Mouse (Mus musculus) embryonic facial prominence, embryonic 13.5 days (tissue): Measurements from ENCODE around the gene Hjurp. TPM values are rescaled to one million over a fixed set of nuclear protein-coding genes. Genes with fewer than 3 reads are reported as not detected.

Experiments
- ATAC-seq: fragments of 200-750 bp; cut with Nextera tagmentation; 2 replicates; pipeline ENCODE4 v1.8.0; 2017; ENCODE audit warnings: low read depth; ENCODE audit not compliant: insufficient number of reproducible peaks, insufficient read depth, low FRiP score, low TSS enrichment
- H3K27ac ChIP-seq: fragments of 300-500 bp; sonication (generic); 2 replicates; pipeline ENCODE4 v1.5.1; 2015; ENCODE audit warnings: moderate library complexity, mild to moderate bottlenecking, inconsistent platforms
- H3K27me3 ChIP-seq: fragments of 300-500 bp; sonication (generic); 2 replicates; pipeline ENCODE4 v1.6.1; 2015; ENCODE audit warnings: mild to moderate bottlenecking, inconsistent platforms
- H3K36me3 ChIP-seq: fragments of 300-500 bp; sonication (generic); 2 replicates; pipeline ENCODE4 v1.6.1; 2015; ENCODE audit warnings: mild to moderate bottlenecking, inconsistent platforms
- H3K4me1 ChIP-seq: fragments of 300-500 bp; sonication (generic); 2 replicates; pipeline ENCODE4 v1.6.1; 2015; ENCODE audit warnings: inconsistent platforms
- H3K4me2 ChIP-seq: fragments of 300-500 bp; sonication (generic); 2 replicates; pipeline ENCODE4 v1.6.1; 2015; ENCODE audit warnings: moderate library complexity, mild to moderate bottlenecking, inconsistent platforms
- H3K4me3 ChIP-seq: fragments of 300-500 bp; sonication (generic); 2 replicates; pipeline ENCODE4 v1.5.1; 2015; ENCODE audit warnings: mild to moderate bottlenecking, inconsistent platforms
- H3K9ac ChIP-seq: fragments of 300-500 bp; sonication (generic); 2 replicates; pipeline ENCODE4 v1.6.1; 2015; ENCODE audit warnings: mild to moderate bottlenecking, inconsistent platforms
- H3K9me3 ChIP-seq: fragments of 300-500 bp; sonication (generic); 2 replicates; pipeline ENCODE4 v1.6.1; 2016; ENCODE audit warnings: inconsistent platforms
- WGBS: fragments of 180-500 bp; shearing (Covaris S2); methylation state at CpG from one replicate; pipeline ENCODE4 v1.1.7; 2015; ENCODE audit warnings: mixed read lengths; 5-methylcytosine and 5-hydroxymethylcytosine counted together
- polyA plus RNA-seq: library from polyadenylated mRNA; unstranded; fragments of >200 nt; fragmentation: Nextera tagmentation; extraction: Ambion mirVana; gene quantifications from 2 replicates; pipeline ENCODE4 v1.2.1, GENCODE M21; 2015

Gene Hjurp
- polyA plus RNA-seq, 1 experiment from 2014 or later: 198 TPM

DNA sequence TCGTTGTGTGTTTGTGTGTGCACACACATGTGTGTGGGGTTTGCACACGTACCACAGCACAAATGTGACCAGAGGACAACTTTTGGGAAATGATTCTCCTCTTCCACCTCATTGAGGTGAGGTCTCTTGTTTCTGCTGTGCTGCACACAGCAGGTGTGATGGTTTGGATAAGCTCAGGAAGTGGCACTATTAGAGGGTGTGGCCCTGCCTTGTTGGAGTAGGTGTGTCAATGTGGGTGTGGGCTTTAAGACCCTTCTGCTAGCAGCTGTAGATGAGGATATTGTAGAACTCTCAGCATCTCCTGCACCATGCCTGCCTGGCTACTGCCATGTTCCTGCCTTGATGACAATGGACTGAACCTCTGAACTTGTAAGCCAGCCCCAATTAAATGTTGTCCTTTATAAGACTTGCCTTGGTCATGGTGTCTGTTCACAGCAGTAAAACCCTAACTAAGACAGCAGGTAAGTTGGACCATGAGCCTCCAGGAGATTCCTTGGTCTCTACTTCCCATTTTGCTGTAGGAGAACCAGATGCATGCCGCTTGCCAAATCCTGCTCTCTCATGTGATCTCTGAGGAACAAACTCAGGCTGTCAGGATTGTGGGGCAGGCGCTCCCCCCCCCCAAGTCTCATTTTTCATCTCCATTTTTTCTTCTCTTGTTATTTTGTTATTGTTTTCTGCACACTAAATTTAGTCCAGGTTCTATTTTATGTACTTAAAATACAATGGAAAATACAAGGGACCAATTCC, 18.9 kb upstream of the Hjurp start:
- 74% methylated on average over 4 of the region's 4 CpGs for WGBS
- no peaks in the 10 kb centered on the region for H3K4me1 ChIP-seq
- H3K9ac ChIP-seq: no peak overlapping the region
- no peaks in the 10 kb centered on the region for H3K27me3 ChIP-seq
- no peak overlapping the region for H3K4me3 ChIP-seq
- H3K36me3 ChIP-seq: no peaks in the 10 kb centered on the region
- no peak overlapping the region for H3K27ac ChIP-seq
- H3K4me2 ChIP-seq: no peak overlapping the region
- ATAC-seq: peak; percentile 18; the same call in 1 of the 2 replicates
- H3K9me3 ChIP-seq: peaks cover 53% of the 10 kb centered on the region

DNA sequence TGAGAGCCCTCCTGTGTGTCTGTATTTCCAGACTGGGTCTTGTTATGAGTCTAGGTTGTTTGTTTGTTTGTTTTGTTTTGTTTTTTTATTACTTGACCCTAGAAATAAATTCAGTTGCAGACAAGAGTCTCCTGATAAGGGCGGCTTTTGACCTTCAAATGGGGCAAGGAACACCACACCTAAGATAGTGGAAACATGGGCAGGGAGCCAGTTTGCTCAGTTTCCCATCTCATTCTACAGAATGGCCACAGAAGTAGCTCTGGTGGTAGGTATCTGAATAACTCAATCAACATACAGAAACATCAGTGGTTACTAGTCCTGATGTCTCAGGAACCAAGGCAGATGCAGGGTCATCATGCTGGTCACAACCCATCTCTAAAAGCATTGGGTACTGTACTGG, 17.2 kb upstream of the Hjurp start:
- no peak overlapping the region for H3K27ac ChIP-seq
- H3K4me2 ChIP-seq: no peak overlapping the region
- H3K4me3 ChIP-seq: no peak overlapping the region
- 24% methylated on average over 1 of the region's 1 CpGs for WGBS
- H3K9ac ChIP-seq: no peak overlapping the region
- ATAC-seq: no peak
- no peaks in the 10 kb centered on the region for H3K36me3 ChIP-seq
- no peaks in the 10 kb centered on the region for H3K27me3 ChIP-seq
- H3K4me1 ChIP-seq: no peaks in the 10 kb centered on the region
- H3K9me3 ChIP-seq: peaks cover 45% of the 10 kb centered on the region

GRCm38 (mm10) chr1:88292057-88292456, 14.6 kb upstream of the Hjurp start:
- no peak overlapping the region for H3K27ac ChIP-seq
- no peaks in the 10 kb centered on the region for H3K27me3 ChIP-seq
- H3K4me3 ChIP-seq: no peak overlapping the region
- H3K4me2 ChIP-seq: no peak overlapping the region
- WGBS: 50% methylated on average over 2 of the region's 2 CpGs
- H3K36me3 ChIP-seq: no peaks in the 10 kb centered on the region
- H3K4me1 ChIP-seq: no peaks in the 10 kb centered on the region
- ATAC-seq: no peak
- peaks cover 39% of the 10 kb centered on the region for H3K9me3 ChIP-seq
- H3K9ac ChIP-seq: no peak overlapping the region

DNA sequence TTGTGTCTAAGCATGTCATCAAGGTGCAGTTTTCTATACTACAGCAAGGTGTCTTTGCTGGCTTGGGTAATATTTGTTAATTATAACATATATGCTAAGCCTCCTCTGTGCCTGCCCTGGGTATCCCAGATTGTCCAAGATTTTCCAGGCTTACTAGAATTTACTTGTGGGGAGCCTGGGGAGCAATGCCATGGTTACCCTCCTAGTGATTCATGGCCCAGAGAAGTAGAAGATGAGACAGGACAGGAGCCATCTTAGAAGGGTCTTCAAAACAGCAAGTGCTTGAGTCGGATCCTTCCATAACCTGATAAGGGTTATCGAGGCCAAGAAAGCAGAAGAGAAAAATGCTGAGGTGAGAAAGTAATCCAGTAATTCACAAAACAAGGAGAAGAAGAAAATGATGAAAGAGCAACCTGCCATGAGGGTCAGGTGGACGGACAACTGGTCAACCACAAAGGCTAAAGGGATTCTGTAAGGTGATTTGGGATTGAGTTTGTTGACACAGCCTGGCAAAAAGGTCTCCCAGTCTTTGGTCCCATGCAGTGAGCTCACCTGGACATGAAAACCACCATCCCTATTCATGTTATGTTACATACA, 14.1 kb upstream of the Hjurp start:
- Histone ChIP-seq H3K27ac (no peak overlapping the region), H3K4me3 (no peak overlapping the region), H3K36me3 (no peaks in the 10 kb centered on the region), H3K9me3 (peaks cover 41% of the 10 kb centered on the region), H3K4me2 (no peak overlapping the region), H3K27me3 (no peaks in the 10 kb centered on the region), H3K4me1 (no peaks in the 10 kb centered on the region), H3K9ac (no peak overlapping the region)
- no peak for ATAC-seq
- WGBS: 60% methylated on average over 3 of the region's 3 CpGs

GRCm38 (mm10) chr1:88290511-88290910, 13.1 kb upstream of the Hjurp start:
- H3K9me3 ChIP-seq: peaks cover 41% of the 10 kb centered on the region
- no peak overlapping the region for H3K4me2 ChIP-seq

DNA sequence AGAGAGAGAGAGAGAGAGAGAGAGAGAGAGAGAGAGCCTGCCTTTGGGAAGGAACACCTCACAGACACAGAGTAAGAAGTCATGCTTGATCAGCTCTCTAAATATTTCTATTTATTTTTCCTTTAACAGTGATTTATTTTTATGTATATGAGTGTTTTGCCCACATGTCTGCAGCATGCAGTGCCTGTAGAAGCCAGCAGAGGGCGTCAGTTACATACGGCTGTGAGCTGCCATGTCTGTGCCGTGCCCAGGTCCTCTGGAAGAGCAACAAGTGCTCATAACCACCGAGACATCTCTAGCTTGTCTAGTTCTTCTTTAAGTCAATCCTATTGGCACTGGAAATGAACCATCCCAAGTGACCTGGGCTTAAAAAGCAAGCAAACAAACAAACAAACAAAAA, 12.5 kb upstream of the Hjurp start:
- WGBS: 41% methylated on average over 4 of the region's 4 CpGs
- peaks cover 45% of the 10 kb centered on the region for H3K9me3 ChIP-seq

More at GRCm38 (mm10) chr1:88290511-88290910, 13.1 kb upstream of the Hjurp start:
- Histone ChIP-seq H3K36me3 (no peaks in the 10 kb centered on the region), H3K4me1 (no peaks in the 10 kb centered on the region), H3K9ac (no peak overlapping the region), H3K27ac (no peak overlapping the region), H3K27me3 (no peaks in the 10 kb centered on the region), H3K4me3 (no peak overlapping the region)
- 67% methylated on average over 1 of the region's 1 CpGs for WGBS
- ATAC-seq: peak; percentile 32; the same call in 1 of the 2 replicates

DNA sequence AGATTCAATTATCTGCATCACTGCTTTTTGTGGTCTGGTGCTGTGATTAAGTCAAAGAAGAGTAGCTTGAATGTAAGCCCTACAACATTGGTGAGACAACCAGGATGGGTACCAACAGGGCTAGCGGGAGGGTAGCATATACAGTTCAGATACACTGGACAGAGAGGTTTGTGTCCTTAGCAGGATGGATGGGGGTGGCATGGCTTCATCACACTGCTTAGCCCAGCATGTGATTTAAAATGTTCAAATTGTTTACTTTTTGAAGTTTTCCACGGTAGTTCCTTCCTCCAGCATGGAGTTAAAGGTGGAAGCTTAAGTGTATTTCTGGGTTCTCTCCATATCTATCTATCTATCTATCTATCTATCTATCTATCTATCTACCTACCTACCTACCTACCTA, 11.7 kb upstream of the Hjurp start:
- 45% methylated on average over 2 of the region's 2 CpGs for WGBS
- H3K4me1 ChIP-seq: no peaks in the 10 kb centered on the region
- ATAC-seq: no peak
- no peak overlapping the region for H3K9ac ChIP-seq
- peaks cover 53% of the 10 kb centered on the region for H3K9me3 ChIP-seq
- H3K36me3 ChIP-seq: no peaks in the 10 kb centered on the region
- H3K4me2 ChIP-seq: no peak overlapping the region
- no peaks in the 10 kb centered on the region for H3K27me3 ChIP-seq
- H3K4me3 ChIP-seq: no peak overlapping the region
- no peak overlapping the region for H3K27ac ChIP-seq

More for the DNA sequence above, 12.5 kb upstream of the Hjurp start:
- ATAC-seq: no peak
- Histone ChIP-seq H3K27ac (no peak overlapping the region), H3K36me3 (no peaks in the 10 kb centered on the region), H3K9ac (no peak overlapping the region), H3K4me2 (no peak overlapping the region), H3K27me3 (no peaks in the 10 kb centered on the region), H3K4me1 (no peaks in the 10 kb centered on the region), H3K4me3 (no peak overlapping the region)

DNA sequence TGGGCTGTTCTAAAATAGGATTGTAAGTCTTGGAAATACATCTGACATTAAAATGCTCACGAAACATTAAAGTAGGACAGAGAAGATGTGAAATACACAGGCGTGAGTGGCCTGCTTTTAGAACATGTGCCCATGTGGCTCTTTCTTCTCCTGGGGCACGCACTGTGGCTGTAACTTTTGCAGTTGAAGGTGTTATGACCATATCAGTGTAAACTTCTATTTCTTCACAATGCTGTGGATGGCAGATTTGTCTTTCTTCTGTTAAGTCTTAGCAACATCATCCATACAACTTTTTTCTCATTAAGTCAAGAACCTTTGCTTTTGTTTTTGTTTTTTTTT, 11.3 kb upstream of the Hjurp start:
- H3K27me3 ChIP-seq: no peaks in the 10 kb centered on the region
- H3K36me3 ChIP-seq: no peaks in the 10 kb centered on the region
- H3K4me3 ChIP-seq: no peak overlapping the region
- ATAC-seq: no peak
- WGBS: 66% methylated on average over 3 of the region's 3 CpGs
- no peaks in the 10 kb centered on the region for H3K4me1 ChIP-seq
- no peak overlapping the region for H3K4me2 ChIP-seq
- H3K9me3 ChIP-seq: peaks cover 57% of the 10 kb centered on the region
- no peak overlapping the region for H3K9ac ChIP-seq
- no peak overlapping the region for H3K27ac ChIP-seq

DNA sequence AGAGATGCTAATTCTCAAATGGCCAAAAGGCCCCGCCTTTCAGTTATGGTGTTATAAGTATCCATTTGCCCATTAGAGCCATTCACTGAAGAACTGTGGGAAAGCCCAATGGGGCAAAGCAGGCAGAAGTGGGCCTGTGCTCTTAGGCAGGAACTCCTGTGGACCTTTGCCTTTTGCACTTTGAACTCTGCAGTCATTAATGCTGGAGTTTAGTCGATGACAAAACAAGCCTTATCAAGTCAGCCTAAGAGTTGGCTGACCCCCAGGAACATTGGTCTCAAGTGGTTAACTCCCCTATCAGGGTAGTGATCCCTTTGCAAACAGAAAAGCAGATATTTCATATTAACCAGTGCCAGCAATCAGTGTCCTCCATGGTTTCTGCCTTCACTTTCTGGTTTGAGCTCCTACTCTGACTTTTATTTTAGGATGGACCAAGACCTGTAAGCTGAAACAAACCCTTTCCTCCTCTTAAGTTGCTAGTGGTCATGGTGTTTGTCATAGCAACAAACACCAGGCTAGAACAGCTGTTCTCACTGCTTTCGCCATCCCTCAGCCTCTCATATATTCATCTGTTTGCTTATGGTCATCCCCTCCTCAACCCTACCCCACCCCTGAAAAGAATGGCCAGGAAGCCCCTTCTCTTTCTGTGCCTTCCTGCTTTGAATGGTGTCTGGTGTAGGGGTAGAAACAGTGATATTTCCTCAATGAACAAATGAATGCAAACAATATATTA, 10.8 kb upstream of the Hjurp start:
- Histone ChIP-seq H3K9ac (no peak overlapping the region), H3K9me3 (peaks cover 62% of the 10 kb centered on the region), H3K27ac (no peak overlapping the region), H3K27me3 (no peaks in the 10 kb centered on the region), H3K4me1 (no peaks in the 10 kb centered on the region), H3K4me2 (no peak overlapping the region), H3K4me3 (no peak overlapping the region), H3K36me3 (no peaks in the 10 kb centered on the region)
- ATAC-seq: no peak
- WGBS: 38% methylated on average over 3 of the region's 3 CpGs

DNA sequence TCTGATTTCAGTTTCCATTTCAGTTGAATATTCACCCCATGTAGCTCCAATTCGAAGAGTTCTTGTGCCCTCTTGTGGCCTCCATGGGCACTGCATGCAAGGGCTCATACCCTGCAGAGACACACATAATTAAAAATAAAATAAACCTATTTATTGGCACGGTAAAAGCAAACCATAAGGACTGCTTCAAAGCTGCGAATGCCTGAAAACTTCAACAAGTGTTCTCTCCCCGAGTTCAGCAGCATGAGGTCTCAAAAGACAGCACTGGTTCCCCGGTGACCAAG, 10.2 kb upstream of the Hjurp start:
- 35% methylated on average over 5 of the region's 5 CpGs for whole genome bisulfite sequencing
- no peak for ATAC-seq
- Histone ChIP-seq H3K9ac (no peak overlapping the region), H3K4me3 (no peak overlapping the region), H3K9me3 (peaks cover 68% of the 10 kb centered on the region), H3K4me2 (no peak overlapping the region), H3K27me3 (no peaks in the 10 kb centered on the region), H3K4me1 (no peaks in the 10 kb centered on the region), H3K36me3 (no peaks in the 10 kb centered on the region), H3K27ac (no peak overlapping the region)

GRCm38 (mm10) chr1:88286887-88287696, 9.7 kb upstream of the Hjurp start:
- Histone ChIP-seq H3K27ac (no peak overlapping the region), H3K36me3 (no peaks in the 10 kb centered on the region), H3K9ac (no peak overlapping the region), H3K9me3 (peaks cover 67% of the 10 kb centered on the region), H3K4me3 (no peak overlapping the region), H3K4me2 (no peak overlapping the region), H3K27me3 (no peaks in the 10 kb centered on the region), H3K4me1 (no peaks in the 10 kb centered on the region)
- WGBS: 70% methylated on average over 13 of the region's 13 CpGs
- no peak for ATAC-seq
